Mouse (Mus musculus) WW6 (cell line): ENCODE data around the gene Nup214.

Experiments
- DNase-seq: peaks from one replicate; pipeline ENCODE4 v3.0.0-alpha.2; 2013; ENCODE audit warnings: low read depth, low spot score

Nup214 gene

DNA sequence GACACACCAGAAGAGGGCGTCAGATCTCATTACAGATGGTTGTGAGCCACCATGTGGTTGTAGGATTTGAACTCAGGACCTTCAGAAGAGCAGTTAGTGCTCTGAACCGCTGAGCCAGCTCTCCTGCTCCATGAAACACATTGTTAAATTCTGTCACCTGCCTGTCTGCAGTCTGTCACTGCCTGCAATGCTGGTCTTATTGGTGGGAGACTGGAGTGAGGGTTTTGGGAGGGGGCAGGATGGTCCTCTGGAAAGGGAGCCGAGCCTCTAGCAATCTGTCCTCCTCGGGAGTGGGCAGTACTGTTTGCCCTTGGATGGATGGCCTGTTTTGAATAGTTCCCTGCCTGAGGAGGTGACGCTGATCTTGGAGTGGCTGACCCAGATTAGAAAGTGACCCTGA, 69.6 kb downstream of the Nup214 start:
- no peak for DNase-seq

DNA sequence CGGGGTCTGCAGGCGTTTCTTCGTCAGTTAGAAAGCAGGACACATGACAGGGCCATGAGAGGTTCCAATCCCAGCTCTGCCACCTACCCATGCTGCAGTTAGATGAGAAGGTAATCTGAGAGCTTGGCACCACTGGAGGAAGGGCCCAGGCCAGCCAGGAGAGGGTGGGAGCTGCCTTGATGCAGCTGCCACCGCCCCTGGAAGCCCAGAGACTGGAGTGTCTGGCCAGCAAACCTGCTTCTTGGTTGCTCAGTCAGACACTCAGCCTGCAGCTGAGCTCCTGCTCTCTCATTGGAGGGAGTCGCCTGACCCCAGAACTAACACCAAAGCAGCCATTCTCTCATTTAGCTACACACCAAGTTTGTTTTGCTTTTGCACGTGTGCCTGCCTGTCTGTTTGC, 71.1 kb downstream of the Nup214 start:
- no peak for DNase-seq

DNA sequence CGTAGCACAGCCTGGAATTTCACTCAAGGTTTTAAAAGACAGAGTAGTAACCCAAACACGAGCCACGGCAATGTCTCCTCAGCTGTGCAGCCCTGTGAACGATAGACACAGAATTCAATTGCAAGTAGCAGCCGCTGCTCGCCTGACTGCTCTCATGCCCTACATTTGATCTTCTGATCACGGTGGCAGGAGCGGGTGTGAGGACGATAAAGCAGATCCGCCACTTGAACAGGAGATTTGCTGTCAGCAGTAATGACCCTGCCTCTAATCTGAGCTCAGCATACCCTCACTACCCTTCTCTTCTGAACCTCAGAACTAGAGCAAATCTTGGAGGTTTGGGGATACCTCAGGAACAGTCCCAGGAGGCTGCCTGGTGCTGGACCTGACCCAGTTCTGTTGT, 71.8 kb downstream of the Nup214 start:
- no peak for DNase-seq

DNA sequence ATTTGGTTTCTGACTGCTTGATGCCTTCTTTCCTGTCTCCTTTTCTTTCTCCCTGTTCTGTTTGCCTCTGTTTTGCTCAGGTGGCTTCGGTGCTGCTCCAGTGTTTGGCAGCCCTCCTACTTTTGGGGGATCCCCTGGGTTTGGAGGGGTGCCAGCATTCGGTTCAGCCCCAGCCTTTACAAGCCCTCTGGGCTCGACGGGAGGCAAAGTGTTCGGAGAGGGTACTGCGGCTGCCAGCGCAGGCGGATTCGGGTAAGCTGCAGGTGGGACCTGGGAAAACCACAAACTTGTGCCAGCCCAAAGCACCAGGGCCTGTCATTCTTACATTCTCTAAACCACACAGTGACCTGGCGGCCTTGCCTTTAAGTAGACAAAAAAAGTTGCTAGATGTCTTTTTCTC, 73.1 kb downstream of the Nup214 start:
- no peak for DNase-seq

DNA sequence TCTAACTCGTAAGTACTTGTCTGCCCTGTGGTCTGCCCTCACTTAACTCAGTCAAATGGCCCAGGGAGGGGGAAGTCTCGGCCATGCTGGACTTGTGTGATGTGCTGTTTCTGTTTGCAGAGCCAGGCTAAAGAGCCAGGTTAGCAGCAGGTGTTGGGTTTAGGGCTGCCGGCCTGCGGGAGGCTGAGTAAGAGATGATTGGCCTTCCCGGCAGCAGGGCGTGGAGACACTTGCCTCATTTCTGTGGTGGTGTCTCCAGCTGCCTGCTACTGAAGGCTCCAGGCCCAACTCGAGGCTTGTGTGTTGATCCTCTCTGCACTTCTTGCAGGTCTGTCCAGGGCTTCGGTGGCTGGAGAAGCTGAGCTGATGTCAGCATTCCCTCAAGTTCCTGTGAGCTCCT, 77.6 kb downstream of the Nup214 start:
- DNase-seq: no peak

DNA sequence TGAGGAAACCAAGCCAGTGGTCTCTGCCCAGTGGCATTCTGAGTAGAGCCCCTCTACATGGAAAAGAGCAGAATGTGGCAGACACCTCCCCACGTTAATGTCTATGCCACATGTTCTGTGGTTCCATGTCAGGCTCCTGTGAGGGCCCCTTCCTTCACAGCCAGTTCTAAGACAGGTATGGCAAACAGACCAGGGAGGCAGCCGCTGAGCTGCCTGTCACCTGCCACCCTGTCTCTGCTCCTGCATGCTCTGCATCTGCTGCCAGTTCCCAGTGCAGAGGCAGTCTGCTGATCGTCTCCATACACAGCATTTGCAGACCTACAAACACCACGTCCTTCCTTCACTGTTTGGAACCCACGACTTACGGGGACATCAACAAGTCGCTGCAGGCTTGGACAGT, 78.2 kb downstream of the Nup214 start:
- DNase-seq: no peak

DNA sequence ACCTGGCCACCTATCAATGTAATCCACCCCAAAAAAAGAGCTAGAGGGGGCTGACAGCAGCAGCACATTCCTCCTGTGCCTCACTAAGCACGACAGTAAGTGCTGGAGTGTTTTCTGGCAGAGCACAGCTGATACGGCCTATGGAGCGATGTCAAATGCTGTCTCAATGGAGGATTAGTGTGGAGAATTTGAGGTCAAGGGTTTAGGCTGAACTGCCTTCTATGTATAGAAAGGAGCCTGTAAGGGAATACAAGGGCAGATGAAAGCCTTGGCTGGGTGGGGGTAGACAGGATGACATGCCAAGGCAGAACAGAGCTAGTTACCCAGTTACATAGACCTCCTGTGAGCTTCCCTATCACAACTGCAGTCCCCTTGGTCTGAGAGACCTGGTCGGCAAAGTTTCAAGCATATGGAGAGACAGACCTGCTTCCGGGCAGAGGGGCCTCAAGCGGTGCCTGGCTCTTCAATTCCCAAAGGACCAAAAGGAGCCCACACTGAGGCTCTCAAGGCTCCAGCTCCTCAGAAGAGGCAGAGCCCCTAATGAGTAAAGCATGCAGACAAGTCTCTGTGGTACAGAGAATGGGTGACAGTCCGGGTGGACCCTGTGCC, 81.2 kb downstream of the Nup214 start:
- no peak for DNase-seq

DNA sequence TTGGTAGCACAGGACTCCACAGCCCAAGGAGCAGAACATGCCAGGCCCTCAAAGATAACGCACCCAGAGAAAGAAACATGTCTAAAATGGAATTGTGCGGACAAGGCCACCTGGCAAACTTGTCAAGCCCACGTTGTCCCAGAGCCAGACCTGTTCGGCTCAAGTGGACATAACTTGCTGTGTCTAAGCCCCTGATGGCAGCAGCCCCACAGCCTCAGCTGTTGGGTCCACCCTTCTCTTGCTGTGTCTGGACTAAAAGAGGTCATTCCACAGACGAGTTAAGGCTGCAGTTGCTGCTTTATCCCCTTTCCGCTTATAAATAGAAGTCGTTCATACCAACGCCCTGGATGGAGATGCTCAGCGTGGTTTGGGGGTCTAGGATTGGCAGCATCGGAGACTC, 82.3 kb downstream of the Nup214 start:
- DNase-seq: no peak

DNA sequence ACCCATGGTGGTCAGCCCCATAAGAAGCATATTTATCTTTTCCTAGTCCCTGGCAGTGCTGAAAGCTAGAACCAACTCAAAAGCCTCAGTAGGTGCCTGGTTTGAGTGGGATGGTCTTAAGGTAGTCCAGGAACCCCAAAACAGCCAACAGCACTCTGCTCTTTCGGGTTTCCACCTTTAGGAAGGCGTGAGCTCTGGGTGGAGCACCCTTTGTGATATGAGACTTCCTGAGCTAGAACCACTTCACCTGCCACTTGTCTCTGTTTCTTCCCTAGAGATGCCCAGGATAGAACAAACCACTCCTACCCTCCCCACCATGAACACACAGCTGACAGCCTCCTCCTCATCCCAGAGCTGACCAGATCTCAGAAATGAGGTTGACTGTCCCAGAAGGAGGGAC, 83.1 kb downstream of the Nup214 start:
- DNase-seq: no peak

DNA sequence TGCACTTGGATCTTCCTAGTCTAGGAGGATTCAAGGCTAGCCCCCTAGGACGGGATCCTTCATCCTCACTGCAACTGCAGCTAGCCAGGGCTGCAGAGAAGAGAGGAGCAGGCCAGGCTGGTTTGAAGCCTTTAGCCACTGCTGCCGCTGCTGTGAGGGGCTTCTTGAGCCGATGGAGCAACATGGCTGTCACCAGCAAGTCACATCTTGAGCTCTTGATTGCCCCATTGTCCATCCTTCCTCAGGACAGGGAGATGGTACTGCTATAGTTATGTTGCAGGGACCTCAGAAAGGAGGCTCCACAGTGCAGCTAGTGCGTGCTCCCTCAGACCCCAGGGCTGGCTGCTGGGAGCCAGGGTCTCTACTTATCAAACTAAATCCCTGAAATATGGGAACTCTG, 83.6 kb downstream of the Nup214 start:
- DNase-seq: no peak

DNA sequence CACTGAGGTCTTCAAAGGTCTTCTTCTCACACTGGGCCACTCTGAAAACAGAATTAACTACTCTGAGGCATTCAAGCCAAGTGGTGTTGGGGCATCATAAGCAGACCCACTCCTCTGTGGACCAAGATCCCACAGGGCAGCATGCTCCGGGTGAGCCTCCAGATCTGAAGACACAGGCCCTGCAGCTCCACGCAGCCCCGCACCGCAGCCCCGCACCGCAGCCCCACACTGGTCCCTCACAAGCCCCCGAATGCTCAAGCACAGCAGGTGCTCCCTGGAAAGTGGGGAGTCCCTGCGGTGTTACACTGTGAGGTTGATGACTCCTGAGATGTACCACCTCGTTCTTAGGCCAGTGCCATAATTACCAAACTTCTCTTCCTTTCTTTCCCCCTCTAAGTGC, 84.0 kb downstream of the Nup214 start:
- DNase-seq: no peak

DNA sequence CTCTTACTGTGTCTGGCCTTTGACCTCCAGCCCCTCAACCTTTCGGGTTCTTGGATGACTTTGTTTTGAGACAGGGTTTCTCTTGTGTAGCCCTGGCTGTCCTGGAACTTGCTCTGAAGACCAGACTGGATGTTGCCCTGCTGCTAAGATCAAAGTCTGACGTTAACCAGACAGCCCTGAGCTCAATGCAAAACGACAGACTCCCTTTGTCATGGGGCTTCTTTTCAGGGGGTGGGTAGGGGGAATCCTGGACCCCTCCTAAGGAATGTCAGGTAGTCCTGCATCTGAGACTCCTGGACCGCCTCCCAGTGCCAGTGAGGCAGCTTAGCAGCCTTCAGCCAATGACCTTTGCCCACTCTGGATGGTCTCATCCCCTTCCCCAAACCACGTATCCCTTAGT, 84.5 kb downstream of the Nup214 start:
- no peak for DNase-seq

DNA sequence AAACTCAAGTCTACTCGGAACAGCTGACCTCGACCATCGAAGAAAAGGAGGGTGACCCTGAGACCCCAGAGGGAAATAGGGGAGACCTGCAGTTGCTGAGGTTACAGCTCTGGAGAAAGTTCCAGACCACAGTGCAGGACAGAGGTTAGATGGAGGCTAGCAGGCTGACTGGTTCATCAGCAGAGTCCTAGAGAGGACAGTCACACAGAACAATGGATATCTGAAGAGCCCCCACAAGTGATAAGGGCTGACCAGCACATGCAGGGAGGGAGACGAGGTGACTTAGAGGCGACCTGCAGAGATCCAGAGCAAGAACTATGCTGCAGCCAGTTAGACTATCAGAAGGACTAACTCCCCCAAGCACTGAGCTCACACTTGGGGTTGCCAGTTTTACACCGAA, 85.4 kb downstream of the Nup214 start:
- DNase-seq: no peak

DNA sequence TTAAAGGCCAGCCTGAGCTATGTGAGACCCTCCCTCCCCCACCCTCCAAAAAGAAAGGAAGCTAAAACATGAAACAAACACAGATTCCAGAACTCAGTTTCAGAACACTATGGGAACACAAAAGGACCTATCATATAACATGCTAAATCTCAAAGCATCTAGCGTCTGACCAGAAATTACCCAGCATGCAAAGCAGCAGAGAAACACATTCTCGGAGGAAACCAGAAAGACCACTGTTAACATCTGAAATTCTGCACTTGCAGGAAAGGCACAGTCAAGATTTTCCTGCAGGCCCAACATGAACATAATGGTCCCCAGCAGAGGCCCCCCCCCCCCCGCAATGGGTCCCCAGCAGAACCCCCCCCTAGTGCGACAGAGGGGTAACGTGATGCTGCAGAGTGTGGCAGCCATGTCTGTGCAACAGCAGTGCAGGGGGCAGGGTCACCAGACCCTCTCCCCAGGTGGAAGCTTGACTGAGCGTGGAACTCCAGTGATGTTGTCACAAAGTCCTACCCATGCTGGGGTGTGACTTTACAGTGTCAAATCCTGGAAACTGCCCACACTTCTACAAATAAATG, 86.1 kb downstream of the Nup214 start:
- no peak for DNase-seq

DNA sequence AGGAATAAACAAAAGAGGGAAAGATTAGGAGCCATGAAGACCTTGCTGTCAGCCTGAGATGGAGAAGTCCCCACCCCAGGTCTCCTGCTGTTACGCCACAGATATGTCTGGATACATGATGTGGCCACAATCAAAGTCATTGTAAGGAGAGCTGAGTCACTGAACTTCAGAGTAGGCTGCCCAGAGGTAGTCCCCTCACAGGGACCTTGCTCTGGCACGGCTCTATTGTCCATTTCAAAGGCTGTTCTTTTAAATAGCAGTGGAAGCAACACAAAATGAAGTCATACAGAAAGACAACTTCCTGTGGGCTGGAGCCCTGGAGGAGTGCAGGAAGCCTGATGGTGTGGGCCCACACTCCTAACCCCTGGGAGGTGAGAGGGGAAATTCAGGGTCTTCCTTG, 87.0 kb downstream of the Nup214 start:
- no peak for DNase-seq

DNA sequence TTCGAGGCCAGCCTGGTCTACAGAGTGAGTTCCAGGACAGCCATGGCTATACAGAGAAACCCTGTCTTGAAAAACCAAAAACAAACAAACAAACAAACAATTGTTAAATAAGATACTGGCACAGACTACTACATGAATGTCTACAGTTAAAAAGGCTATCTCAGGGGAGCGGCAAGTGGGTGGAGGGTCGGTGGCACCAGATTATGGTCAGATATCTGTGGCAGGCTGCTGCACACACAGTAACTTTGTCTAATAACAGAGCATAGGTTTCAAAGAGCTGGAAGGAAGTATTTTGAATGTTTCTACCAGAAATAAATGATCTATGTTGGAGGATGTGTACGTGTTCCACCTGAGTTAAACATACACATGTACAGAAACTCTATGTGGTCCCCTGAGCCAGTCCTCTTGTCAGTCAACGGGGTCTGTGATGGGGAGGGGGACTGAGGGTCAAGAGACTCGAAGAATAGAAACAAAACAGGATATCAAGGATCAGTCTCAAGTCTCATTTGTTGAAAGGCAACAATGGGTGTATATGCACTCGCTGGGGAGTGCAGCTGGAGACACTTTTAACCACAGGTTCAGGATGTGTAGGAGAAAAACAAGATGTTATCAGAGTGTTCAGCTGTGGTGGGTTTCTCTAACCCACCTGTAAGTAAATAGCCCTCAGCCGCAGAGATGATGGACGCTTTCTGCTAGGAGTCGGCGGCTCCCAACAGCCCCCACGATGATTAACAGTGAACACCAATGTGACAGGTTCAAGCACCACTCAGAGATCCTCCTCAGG, 87.7 kb downstream of the Nup214 start:
- DNase-seq: no peak

DNA sequence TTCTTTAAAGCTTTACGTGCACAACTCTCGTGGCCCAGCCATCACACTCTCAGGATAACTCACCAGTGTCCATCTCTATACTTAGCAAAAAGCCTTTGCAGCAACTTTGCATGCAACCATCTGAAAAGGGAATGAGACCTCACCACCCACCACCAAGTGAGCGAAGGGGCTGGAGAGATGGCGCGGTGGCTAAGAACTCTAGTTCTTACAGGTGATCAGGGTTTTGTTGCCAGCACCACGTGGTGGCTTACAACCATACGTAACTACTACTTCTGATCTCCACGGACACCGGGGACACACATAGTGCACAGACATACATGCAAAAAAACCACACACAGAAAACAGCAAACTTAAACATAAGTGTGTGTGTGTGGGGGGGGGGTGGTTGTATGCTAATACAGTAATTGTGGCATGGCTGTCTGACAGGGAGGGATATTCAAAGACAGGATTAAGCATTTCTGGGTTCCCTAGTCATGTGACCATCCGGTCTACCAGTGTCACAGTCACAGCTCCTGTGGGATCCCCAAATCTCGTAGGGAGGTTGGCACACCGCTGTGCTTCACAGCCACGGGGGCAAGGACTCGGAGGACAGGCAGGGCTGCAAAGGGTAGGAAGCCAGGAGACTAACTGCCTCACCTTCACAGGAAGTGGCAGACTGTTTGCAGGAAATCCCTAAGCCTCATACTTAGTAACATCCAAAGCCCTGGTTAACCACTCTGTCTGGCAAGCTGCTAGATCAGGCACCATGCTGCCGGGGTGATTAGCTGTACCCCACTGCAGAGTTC, 88.6 kb downstream of the Nup214 start:
- DNase-seq: no peak

DNA sequence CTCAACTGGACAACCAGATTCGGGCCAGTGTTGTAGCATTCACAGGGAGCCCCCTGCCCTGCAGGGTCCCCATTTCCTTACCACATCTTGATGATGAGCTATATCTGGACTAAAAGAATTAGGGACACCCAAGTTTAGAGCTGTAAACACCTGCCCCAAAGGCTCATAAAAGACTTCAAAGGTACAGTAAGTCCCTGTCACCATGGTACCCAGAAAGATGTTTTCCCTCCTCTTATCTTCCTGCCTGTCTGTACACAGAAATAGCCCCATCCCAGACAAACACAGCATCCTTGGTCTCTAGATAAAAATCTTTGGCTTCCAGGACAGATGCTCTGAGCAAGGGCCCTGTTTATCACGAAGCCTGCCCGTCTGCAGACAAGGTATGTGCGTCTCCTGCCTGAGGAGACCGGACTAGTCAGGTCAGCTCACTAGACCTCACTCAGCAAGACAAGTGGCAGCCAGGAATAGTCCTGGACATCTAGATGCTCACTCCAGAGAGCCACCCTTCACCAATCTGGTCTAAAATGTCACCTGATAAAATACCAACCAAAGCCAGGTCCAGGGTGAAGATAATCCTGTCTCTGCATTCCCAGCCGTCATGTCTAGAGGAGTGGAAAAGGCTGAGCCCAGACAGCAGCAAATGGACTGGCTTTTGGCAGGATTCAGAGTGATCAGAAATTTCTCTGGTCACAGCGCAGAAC, 89.4 kb downstream of the Nup214 start:
- DNase-seq: no peak

DNA sequence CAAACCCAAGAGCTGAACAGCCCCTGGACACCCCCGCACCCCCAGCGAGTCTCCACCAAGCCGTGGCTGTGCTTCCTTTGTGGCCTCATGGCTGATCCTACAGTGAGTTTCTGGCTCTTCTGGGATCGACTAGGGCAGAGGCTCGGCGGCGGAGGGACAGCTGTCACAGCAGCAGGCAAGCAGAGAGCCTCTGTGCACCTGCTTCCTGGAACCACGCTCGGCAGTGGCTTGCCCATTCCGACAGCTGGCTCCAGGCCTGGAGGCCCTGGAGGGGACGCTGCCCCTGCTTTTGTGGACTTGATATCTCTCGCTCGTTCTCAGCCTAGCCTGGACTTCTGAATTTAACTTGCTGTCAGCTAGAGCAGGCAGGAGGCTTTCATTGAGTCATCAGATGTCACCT, 90.7 kb downstream of the Nup214 start:
- no peak for DNase-seq

DNA sequence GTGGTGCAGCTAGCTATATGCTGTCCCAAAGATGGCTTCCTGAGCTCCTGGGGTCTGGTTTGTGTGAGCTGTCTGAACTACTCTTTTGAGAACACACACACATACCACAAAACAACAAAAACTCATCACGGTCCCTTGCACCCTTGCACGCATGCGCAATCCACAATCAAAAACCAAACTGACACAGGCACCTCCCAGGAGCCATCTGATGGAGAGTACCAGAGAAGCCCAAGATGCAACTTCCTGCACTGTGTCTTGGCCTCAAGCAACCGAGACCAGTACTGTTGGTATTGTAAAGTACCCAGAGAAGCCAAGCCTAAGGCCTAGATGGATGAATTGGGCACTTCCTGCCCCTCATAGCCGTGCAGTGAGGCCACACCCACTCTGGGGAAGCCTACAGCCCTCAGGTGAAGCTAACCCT, 91.1 kb downstream of the Nup214 start:
- DNase-seq: no peak

DNA sequence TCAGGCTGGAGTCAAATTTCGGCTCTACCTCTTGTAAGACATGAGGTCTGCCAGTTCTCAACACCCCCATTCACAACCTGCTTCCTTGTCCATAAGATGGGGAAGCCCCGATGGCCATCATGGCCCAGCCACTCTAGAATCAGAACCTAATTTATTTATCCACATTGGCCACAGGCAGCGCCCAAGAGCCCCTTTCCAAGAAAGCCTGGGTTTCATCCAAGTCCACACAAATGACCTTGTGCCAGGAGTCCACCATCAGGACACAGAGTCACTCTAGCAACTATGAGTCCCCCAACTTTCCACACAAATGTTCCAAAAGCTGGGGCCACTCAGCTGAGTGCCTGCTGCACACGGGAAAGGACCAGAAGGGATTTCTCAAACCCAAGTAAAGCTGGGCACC, 91.8 kb downstream of the Nup214 start:
- DNase-seq: no peak
